Mouse (Mus musculus) liver, postnatal 0 days (tissue): ENCODE results near the gene Camta1. TPM values are rescaled to one million over a fixed set of nuclear protein-coding genes. Genes with fewer than 3 reads are reported as not detected.

Experiments used
- ATAC-seq: fragments of 200-750 bp; cut with Nextera tagmentation; 2 replicates; pipeline ENCODE4 v1.8.0; 2017; ENCODE audit warnings: mild to moderate bottlenecking, moderate library complexity
- DNase-seq: peaks from one replicate; pipeline ENCODE4 v3.0.0-alpha.2; 2016
- H3K27ac ChIP-seq: fragments of 300-500 bp; sonication (generic); 2 replicates; pipeline ENCODE4 v1.5.1; 2014; ENCODE audit warnings: antibody characterized with exemption, moderate library complexity, mild to moderate bottlenecking, low read depth
- H3K27me3 ChIP-seq: fragments of 300-500 bp; sonication (generic); 2 replicates; pipeline ENCODE4 v1.6.1; 2014; ENCODE audit warnings: low read length, control low read depth, mixed read lengths; ENCODE audit not compliant: insufficient read depth
- H3K36me3 ChIP-seq: fragments of 300-500 bp; sonication (generic); replicated peaks from 2 replicates; pipeline ENCODE4 v1.6.1; 2014; ENCODE audit warnings: mild to moderate bottlenecking, control low read depth, low read length, moderate library complexity, mixed read lengths; ENCODE audit not compliant: insufficient read depth
- H3K4me1 ChIP-seq: fragments of 300-500 bp; sonication (generic); 2 replicates; pipeline ENCODE4 v1.6.1; 2014; ENCODE audit warnings: antibody characterized with exemption, mild to moderate bottlenecking, control low read depth; ENCODE audit not compliant: insufficient read depth
- H3K4me2 ChIP-seq: fragments of 300-500 bp; sonication (generic); 2 replicates; pipeline ENCODE4 v1.6.1; 2014; ENCODE audit warnings: low read depth, mild to moderate bottlenecking, low read length, moderate library complexity, mixed read lengths
- H3K4me3 ChIP-seq: fragments of 300-500 bp; sonication (generic); 2 replicates; pipeline ENCODE4 v1.5.1; 2014; ENCODE audit warnings: low read depth, low read length
- H3K9ac ChIP-seq: fragments of 300-500 bp; sonication (generic); replicated peaks from 2 replicates; pipeline ENCODE4 v1.6.1; 2014; ENCODE audit warnings: mild to moderate bottlenecking, moderate library complexity
- H3K9me3 ChIP-seq: fragments of 300-500 bp; sonication (generic); 2 replicates; pipeline ENCODE4 v1.6.1; 2016; ENCODE audit warnings: mild to moderate bottlenecking, control low read depth, low read length, mixed read lengths
- CTCF ChIP-seq: sonication (generic); IDR thresholded peaks from 2 replicates; pipeline ENCODE4 v1.5.1; 2016; ENCODE audit warnings: antibody characterized with exemption, low read depth
- EP300 ChIP-seq: IDR thresholded peaks from 2 replicates; pipeline ENCODE4 v1.6.1; 2016; ENCODE audit warnings: antibody characterized with exemption, low read depth, mild to moderate bottlenecking
- WGBS: fragments of 180-500 bp; shearing (Covaris S2); extraction: QIAGEN DNeasy Blood & Tissue Kit; methylation state at CpG from one replicate; pipeline ENCODE4 v1.1.7; 2014; ENCODE audit not compliant: insufficient replicate concordance; 5-methylcytosine and 5-hydroxymethylcytosine counted together
- polyA plus RNA-seq: library from polyadenylated mRNA; unstranded; fragments of >200 nt; fragmentation: Nextera tagmentation; extraction: Ambion mirVana; gene quantifications from 2 replicates; pipeline ENCODE4 v1.2.1, GENCODE M21; 2015

Gene Camta1
- polyA plus RNA-seq, 1 experiment from 2014 or later: 48.3 TPM

DNA sequence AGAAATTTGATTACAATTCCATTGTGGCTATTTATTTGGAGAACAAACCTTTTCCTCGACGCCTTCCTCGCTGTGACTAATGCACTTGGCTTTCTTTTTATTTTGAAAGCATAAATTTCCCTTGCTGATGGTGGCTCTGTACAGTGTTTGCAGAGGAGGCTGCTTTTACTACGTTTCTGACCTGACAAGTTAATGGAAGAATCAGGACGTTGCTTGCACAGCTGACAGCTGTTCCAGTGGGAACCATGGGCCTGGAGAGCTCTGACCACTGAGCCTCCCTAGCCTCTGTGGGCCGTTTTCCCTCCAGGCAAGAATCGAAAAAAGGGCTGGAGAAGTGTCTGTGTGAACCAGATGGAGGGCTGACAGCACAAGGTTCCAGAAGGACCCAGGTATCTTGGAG is 342.7 kb downstream of the Camta1 start:
- ATAC-seq (no peak), DNase-seq (no peak)
- Histone ChIP-seq H3K9me3 (0 out of 2 replicates have a peak, but pooled peaks cover 2% of the 10 kb centered on the region), H3K27ac (no peak overlapping the region), H3K4me2 (no peak overlapping the region), H3K36me3 (no peaks in the 10 kb centered on the region), H3K27me3 (no peaks in the 10 kb centered on the region), H3K9ac (no peak overlapping the region), H3K4me1 (no peaks in the 10 kb centered on the region), H3K4me3 (no peak overlapping the region)
- no peak for TF ChIP-seq CTCF
- no peak for TF ChIP-seq EP300
- WGBS: 62% methylated on average over 7 of the region's 7 CpGs

DNA sequence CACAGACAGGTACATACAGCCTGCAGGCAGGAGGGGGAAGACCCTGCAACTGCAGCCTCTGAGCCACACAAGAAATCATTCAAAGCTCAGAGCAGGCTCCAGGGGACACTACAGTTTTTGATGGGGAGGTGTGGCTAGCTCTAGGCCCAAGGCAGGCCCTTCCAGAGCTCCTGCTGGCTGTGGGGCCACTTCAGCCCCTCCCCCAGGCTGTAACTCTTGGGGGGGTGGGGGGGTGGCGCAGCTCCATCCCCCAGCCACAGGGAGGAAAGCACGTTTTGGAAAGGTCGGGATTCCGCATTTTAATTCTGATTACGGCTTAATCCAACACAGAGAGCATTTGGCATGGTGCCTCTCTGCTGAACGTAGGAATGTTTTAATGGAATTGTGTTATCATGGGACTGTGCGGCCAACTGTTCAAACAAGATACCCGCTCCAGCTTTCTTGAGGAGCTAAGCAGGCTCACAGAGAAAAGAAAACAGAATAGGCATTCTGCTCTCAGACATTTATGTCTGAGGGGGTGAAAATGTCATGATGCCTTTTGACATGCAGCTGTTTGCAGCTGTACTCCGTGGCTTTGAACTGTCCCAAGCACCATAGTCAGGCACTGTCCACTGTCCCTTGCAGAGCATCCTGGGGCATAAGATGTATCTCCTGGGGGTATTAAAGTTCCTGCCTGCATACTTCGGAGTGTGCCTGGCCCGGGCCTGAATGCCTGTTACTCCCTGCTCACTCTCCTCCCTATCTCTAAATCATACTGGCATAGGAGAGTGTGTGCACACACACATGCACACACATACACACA is 344.5 kb downstream of the Camta1 start:
- no peak for ATAC-seq
- Histone ChIP-seq H3K27ac (no peak overlapping the region), H3K9me3 (no peaks in the 10 kb centered on the region), H3K9ac (no peak overlapping the region), H3K4me3 (no peak overlapping the region), H3K4me2 (no peak overlapping the region), H3K27me3 (no peaks in the 10 kb centered on the region), H3K4me1 (no peaks in the 10 kb centered on the region), H3K36me3 (no peaks in the 10 kb centered on the region)
- TF ChIP-seq EP300 (no peak), CTCF (no peak)
- no peak for DNase-seq
- 57% methylated on average over 11 of the region's 11 CpGs for WGBS

GRCm38 (mm10) chr4:151515316-151515715 is 346.4 kb downstream of the Camta1 start:
- ATAC-seq: no peak
- no peaks in the 10 kb centered on the region for H3K4me1 ChIP-seq
- no peaks in the 10 kb centered on the region for H3K9me3 ChIP-seq

DNA sequence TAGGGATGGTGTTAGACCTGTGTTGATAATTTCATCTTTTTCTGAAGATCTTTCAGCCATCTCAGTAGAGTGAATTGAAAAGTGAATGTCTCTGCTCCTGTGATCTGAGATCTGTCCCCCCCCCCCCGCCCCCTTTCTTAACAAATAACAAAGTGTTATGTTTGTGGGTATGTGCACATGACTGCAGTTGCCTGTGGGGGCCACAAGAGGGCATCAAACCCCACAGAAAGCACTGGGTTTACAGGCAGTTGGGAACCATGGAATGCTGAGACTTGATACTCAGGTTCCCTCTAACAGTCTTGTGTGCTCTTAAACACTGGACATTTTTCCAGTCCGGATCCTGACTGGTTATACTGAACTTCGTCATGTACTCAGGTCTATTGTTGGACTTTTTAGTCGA is 350.6 kb downstream of the Camta1 start:
- Histone ChIP-seq H3K4me1 (no peaks in the 10 kb centered on the region), H3K9ac (no peak overlapping the region), H3K27ac (no peak overlapping the region), H3K27me3 (no peaks in the 10 kb centered on the region), H3K9me3 (no peaks in the 10 kb centered on the region), H3K4me2 (no peak overlapping the region), H3K36me3 (no peaks in the 10 kb centered on the region), H3K4me3 (no peak overlapping the region)
- ATAC-seq (no peak), DNase-seq (no peak)
- TF ChIP-seq CTCF: 0 out of 2 replicates have a peak, but pooled peaks have one; percentile 26
- TF ChIP-seq EP300: no peak
- 79% methylated on average over 4 of the region's 4 CpGs for WGBS

More at GRCm38 (mm10) chr4:151515316-151515715, 346.4 kb downstream of the Camta1 start:
- no peak overlapping the region for H3K27ac ChIP-seq
- no peaks in the 10 kb centered on the region for H3K36me3 ChIP-seq
- TF ChIP-seq CTCF (no peak), EP300 (no peak)
- no peak for DNase-seq
- H3K4me2 ChIP-seq: no peak overlapping the region
- H3K4me3 ChIP-seq: no peak overlapping the region
- 75% methylated on average over 5 of the region's 5 CpGs for WGBS
- no peaks in the 10 kb centered on the region for H3K27me3 ChIP-seq
- no peak overlapping the region for H3K9ac ChIP-seq

DNA sequence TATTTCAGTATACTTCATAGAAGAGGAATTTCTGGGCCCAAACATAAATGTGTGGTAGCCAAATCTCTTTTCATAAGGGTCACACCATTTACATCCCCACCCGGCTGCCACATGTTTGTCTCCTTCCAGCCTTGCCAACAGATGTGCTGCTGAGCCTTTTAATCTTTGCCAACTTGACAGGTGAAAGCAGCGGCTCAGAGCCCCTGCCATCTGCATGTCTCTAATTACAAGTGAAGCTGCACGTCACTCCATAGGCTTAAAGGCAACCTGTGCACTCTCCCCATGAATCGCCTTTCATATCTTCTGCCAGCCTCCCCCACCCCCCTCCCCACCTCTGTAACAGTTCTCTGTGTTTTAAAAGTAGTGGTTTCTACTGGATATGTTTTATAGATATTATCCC is 351.3 kb downstream of the Camta1 start:
- ATAC-seq (no peak), DNase-seq (no peak)
- 85% methylated on average over 4 of the region's 4 CpGs for WGBS

DNA sequence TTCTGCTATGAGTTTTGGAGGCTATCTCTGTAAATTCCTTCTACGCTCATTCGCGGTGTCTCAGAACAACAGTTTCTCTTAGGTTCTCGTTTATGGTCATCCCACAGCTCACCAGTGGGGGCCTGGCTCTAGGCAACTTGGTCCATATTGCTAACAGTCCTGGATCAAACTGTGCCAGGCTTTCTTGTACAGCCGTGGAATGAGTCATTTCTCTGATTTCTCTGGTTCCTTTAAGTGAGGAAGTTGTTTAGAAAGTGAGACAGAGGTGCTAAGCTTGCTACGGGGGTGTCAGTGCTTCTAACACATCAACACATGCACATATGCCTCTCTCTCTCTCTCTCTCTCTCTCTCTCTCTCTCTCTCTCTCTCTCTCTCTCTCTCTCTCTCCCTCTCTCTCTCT is 355.0 kb downstream of the Camta1 start:
- H3K9me3 ChIP-seq: no peaks in the 10 kb centered on the region
- H3K4me1 ChIP-seq: no peaks in the 10 kb centered on the region
- H3K36me3 ChIP-seq: no peaks in the 10 kb centered on the region
- no peak for TF ChIP-seq CTCF
- no peak for TF ChIP-seq EP300
- no peak for DNase-seq
- H3K9ac ChIP-seq: no peak overlapping the region
- ATAC-seq: no peak
- no peaks in the 10 kb centered on the region for H3K27me3 ChIP-seq
- no peak overlapping the region for H3K4me3 ChIP-seq
- WGBS: 64% methylated on average over 6 of the region's 6 CpGs
- H3K27ac ChIP-seq: no peak overlapping the region
- H3K4me2 ChIP-seq: no peak overlapping the region

More for the DNA sequence above, 351.3 kb downstream of the Camta1 start:
- Histone ChIP-seq H3K4me2 (no peak overlapping the region), H3K4me1 (no peaks in the 10 kb centered on the region), H3K36me3 (no peaks in the 10 kb centered on the region), H3K9me3 (no peaks in the 10 kb centered on the region), H3K4me3 (no peak overlapping the region), H3K27me3 (no peaks in the 10 kb centered on the region), H3K27ac (no peak overlapping the region), H3K9ac (no peak overlapping the region)
- TF ChIP-seq EP300 (no peak), CTCF (no peak)
